Mouse (Mus musculus) R1 (cell line): ENCODE data around the gene Larp1.

Source experiments
- DNase-seq: peaks from one replicate; pipeline ENCODE4 v3.0.0-alpha.2; 2018; ENCODE audit warnings: low read depth, low spot score

Gene Larp1

DNA sequence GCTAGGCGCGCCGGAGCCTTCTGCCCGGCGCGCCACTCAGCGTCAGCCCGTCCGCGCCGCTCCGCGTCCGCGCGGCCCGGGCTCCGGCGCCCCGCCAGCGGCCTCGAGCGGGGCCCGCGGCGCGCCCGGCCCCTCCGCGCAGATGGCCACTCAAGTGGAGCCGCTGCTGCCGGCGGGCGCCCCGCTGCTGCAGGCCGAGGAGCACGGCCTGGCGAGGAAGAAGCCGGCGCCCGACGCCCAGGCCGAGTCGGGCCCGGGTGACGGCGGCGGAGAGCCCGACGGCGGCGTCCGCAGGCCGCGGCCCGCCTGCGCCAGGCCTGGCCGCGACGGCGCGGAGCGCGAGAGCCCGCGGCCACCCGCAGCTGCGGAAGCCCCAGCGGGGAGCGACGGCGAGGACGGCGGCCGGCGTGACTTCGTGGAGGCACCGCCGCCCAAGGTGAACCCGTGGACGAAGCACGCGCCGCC is at the start of gene Larp1:
Gene Larp1, plus strand, starts transcription at position 14 of the 465 bp plus-strand sequence.
- DNase-seq = no peak

DNA sequence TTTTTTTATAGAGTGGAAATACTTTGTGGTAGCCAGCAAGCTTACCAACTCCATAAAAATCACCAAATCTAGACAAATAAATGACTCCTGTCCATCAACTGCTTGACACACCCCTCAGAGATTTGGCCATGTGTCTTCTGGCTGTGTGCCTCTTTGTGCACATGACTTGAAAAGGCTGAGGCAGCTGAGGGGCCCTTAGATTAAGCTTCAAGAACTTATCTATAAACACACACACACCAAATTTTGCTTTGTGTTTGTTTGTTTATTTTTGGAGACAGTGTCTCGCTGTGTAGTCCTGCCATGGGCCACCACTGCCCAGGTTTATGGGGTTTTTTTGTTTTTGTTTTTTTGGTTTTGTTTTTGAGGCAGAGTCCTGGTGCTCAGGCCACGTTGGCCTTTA is 48.9 kb upstream of the Larp1 start:
- DNase-seq = no peak

DNA sequence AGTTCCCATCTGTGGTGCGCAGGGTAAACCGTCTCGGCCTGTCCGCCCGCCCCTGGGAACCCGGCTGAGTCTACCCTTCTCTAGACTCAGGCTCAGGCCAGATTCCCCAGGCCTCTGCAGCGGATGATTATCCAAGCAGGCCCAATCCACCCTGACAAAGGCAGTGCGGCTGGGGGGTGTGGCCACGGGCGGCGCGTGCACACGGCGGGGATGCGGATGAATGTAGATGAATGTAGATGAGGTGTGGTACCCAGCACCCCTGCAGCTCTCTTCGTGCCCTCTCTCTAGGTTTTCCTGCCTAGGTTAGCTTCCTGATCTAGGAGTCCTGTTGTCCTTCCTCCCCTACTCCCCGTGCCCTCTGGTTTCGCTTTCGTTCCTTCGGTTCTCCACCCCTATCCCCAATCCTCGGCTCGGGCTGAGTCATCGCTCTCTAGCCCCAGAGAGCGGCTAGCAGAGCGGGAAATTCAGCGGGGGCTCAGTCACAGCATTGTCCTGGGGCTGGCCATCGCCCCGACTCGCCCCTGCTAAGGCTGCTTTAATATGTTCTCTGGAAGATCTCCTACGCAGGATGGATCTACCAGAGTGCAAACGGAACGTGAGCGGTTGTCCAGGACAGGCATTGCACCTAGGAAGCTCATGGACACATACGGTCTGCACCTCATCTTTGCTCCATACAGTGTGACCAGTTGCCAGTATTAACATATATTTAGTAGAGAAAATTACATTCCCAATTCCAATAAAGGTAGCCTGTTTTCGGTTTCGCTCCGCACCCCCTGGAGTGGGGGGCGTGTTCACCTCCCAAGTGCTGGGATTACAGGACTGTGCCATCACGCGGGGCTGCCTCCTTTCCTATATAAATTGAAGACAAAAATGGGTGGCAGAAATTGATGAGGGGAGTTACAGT is 46.2 kb upstream of the Larp1 start:
- DNase-seq = peak; percentile 93

DNA sequence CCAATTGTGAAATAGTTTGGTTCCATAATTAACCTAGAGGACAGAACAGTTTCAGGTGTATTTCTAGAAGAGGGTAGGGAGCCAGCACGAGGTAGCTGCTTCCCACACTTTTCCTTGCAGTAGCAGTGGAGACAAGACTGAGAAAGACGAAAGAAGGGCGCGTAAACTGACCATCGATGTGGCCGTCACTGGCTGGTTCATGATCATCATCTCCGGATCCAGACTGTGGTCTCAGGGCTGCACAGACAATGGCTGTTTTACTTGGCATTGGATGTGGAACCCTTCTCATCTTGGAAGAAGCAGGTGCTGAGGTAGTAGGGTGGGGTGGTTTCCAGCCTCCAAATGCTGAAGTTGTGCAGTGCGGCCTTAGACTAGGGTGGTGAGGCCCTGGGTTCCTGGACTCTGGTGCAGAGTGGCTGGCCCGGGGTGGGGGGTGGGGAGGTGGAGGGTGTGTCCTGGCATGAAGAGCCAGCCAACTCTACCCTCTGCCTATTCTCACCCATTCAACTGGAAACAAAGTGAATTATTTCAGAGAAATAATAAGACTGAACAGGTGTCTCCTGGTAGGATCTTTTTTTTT is 45.5 kb upstream of the Larp1 start:
- no peak for DNase-seq

DNA sequence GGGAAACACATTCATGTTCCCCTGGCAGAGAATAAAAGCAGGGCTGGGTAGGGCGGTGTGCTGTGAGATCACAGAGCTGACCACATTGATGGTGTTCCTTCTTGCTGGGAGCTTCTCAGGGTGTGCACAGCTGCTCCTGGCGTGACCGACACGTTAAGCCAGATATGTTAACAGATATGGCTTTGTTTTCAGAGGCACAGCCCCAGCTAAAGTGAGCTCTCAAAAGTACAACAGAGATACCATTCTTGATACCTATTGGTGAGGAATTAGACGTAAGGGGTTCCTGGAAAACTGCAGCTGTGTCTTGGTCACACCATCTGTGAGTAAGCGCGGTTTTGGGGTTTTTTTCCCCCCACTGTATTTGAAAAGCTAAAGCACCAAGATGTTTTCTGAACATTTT is 42.2 kb upstream of the Larp1 start:
- no peak for DNase-seq

DNA sequence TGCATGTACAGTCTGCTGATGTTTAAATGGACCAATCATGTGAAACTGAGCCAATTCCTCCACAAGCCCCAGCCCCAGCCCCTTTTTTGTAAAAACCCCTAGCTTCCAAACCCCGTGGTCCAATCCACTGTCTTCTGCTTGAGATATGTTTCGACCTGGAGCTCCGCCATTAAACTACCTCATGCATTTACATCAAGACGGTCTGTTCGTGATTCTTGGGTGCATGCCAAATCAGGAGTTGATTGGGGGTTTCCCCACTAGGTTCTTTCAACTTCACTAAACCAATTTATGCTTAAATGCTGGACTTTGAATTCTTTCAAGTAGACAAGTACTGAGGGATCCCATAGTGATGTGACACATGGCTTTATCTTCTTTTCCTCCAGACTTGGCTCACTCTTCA is 40.6 kb upstream of the Larp1 start:
- DNase-seq = no peak

DNA sequence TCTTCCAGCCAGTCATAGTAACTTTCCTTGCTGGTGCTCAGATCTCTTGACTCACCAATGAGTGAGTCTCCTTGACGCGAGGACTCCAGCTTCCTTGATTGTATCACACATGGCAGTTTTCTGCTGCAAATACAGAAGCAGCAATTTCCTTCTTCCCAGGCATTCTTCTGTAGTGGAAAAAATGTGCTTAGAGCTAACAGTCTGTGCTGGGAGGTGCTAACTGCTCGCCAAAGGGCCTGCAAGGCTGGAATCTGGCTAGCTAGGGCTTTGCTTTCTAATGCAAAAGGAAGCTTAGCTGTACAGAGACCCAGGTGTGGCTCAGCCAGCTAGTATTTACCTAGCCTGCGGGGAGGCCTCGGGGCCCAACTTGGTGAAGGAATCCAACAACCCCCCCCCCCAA is 38.3 kb upstream of the Larp1 start:
- peak; percentile 99 for DNase-seq

DNA sequence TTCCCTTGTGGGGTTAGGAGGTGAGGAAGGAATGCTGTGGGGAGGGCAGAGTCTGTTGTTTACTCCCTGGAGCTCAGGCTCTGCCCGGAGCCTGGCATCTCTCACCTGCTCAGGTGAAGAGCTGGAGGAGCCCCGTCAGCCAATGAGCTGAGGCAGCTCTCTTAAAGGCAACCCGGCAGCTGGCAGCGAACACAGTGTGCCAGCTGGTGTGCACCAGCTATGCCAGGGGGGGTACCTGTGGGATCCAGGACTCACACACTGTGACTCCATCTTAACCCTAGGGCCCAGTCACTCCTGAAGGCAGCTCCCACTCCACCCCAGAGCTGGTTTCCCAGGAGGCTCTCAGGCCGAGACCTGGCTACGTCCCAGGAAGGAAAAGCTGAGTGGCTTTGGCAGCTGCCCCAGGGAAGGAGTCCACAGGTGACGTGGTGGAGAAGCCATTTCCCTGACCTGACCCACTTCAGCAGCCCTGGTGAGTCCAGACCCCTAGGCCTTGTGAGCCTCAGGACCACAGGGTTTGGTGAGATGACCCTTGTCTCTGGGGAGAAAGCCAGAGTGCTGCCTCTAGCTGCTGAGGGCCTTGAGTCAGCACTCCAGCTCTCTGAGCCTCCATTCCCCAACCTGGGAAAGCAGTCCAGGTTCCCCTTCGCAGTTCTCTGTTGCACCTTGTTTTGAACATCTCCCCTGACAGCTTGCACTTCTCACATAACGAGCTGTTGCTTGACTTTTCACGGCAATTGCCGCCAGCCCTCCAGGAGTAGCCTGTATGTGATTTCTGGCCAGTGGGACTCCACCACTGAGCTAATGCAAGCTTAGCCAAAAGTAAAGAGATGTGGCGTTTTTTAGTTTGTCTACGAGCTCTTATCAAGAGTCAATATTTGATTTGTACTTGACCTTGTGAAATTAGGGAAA is 35.6 kb upstream of the Larp1 start:
- no peak for DNase-seq

DNA sequence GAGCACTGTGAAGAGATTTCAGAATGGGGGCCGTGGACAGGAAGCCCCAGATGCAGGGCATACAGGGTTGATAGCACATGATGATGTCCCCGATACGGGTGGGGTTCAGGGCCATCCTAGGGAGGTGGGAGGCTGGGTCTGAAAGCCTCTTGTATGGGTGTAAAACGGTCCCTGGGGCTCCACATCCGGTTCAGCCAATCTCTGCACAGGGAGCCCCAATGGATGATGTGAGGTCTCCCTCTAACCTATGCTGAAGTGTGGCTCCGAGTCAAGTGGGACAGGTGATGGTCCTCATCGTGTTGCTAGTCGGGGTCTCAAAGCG is 35.0 kb upstream of the Larp1 start:
- no peak for DNase-seq

DNA sequence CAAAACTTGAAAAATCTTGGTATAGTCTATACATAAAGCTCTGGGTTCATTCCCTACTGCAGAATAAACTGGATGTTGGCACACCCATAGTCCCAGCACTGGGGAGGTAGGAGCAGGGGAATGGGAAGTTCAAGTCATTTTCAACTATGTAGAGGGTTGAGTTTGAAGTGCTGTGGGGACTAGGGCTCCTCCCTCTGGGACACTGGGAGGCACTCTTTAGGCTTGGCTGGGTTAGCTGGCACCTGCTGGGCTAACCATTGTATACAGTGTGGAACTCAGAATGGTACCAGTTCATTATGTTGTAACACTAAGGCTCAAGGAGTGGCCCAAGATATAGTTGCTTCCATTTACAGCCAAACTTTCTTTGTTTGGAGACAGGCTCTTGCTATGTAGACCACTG is 33.0 kb upstream of the Larp1 start:
- no peak for DNase-seq

DNA sequence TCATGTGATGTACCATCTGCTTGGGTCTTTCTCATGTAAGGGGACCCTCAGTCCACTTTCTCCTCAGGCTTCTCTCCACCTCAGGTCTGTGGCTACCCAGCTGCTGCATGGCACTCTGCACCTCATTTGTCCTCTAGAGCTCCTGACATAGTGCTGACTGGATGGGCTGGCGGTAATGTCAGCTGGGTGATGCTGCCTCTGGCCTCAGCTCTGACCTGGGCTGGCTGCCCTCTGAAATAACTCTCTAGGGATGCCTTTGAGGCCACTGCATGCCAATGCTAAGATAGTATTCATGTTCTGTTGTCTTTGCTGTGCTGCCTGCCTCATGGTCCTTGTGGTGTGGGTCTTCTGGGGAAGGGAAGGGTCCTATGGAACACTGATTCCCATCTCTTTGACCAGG is 31.2 kb upstream of the Larp1 start:
- DNase-seq = no peak

DNA sequence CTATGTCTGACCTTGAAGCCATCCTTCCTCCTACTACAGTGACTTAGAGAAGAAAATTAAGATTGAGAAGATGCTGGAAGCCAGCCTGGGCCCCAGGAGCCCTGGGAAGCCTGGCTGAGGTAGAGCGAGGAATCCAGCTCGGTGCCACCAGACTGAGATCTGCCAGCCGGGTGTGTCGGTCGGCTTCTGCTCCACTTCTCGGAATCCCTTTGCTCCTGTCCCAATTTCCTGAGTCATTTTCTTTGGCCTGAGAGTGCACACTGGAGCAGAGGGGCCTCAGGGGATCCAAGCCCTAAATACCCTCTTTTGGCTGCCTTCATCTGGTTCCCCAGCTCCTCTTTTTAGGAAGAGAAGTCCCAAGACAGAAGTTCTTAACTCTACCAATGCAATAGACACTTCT is 29.2 kb upstream of the Larp1 start:
- DNase-seq = no peak

DNA sequence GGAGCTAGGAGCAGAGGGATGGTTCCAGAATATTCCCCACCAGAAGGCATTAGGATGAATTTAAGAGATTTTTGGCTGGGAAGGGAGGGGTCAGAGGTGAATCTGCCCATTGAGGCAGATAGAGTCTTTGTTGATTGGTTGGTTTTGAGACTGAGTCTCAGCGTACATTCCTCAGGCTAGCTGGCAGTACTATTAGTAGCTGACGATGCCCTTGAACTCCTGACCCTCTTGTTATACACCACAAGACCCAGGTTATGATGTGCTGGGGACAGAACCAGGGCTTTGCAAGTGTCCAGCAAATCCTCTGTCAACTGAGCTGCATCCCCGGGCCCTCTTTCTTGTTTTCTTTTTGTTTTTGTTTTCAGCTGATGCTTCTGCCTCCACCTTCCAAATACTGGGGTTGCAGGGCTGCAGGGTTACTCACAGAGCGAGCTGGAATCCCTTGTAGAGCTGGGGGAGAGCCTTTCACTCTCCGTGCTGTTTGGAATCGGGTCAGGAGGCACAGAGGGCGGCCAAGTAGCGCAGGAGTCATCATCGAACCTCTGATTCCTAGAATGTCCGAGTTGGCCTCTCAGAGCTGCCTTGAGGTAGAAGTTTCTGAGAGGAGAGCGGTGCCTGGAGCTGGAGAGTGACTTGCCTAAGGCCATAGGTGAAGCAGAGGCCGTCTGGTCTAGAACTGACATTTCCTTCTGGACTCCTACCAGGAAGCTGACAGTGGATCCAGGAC is 27.6 kb upstream of the Larp1 start:
- peak; percentile 64 for DNase-seq

DNA sequence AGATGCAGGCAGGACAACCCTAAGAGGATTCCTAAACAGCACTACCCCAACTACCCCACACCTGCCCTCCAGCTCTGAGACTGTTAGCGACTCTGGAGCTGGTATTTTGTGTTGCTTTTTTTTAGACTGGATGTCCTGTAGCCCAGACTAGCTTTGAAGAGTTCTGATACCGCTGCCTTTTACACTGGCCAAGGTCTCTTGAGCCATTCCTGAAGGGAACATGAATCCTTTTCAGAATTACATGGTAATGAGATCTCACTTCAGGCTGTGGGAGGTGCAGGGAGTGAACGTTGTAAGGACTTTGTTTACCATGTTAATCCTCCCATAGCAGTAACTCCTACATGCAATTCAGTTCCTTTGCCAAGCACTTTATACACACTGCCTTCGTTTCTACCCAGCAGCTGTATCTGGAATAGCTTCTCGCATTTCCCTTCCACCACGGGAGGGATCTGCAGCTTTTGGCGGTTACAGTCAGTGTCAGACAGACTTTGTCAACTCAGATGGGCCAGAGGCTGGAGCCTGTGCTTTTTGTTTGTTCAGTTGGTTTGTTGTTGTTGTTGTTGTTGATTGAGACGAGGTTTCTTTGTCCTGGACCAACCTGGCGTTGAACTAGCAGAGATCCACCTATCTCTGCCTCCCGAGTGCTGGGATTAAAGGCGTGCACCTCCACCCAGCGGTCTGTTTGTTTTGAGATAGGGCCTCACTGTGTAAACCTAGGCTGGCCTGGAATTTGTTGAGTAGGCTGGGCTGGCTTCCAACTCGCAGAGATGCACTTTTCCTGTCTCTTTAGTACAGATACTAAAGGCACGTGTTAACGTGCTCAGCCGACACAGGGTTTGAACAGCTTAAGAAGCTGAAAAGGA is 25.2 kb upstream of the Larp1 start:
- no peak for DNase-seq

DNA sequence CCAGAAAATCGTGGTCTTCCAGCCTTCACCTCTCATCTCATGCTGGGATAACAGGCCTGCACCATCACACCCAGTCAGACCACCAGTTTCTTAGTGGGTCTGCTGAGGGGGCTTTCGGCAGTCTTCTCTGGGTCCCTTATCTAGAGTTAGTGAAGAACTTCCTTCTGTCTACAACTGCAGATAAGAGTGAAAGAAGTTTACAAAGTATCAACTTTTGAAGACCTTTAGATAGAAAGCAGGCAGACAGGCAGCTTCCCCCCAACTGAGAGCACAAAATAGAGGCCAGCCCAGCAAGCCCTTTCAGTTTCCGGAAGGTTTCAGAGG is 24.6 kb upstream of the Larp1 start:
- DNase-seq = no peak

DNA sequence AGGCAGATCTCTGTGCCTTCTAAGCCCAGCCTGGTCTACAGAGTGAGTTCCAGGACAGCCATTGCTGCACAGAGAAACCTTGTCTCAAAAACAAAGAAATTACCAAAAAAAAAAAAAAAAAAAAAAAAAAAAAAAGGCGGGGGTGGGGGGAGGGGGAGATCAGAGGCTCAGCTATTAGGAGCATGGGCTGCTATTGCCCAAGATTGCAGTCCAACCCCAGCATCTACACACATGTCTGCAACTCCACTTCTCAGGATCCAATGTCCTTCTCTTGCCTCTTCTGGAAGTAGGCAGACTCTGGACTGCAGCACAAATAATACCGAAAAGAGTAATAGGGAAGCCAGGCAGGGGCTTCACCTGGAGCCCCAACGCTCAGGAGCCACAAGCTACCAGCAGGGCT is 23.4 kb upstream of the Larp1 start:
- no peak for DNase-seq

DNA sequence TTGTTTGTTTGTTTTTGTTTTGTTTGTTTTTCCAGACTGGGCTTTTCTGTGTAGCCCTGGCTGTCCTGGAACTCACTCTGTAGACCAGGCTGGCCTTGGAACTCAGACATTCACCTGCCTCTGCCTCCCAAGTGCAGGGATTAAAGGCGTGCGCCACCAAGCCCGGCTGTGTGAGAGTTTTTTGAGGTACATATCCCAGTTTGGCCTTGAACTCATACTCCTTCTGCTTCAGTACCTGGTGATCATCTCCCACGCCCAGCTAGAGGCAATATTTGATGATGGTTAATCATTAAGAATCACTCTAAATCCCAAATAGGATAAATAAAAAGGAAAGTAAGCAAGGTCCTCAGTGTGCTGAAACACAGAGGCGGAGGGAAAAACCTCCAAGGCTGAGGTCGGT is 22.8 kb upstream of the Larp1 start:
- DNase-seq = no peak

DNA sequence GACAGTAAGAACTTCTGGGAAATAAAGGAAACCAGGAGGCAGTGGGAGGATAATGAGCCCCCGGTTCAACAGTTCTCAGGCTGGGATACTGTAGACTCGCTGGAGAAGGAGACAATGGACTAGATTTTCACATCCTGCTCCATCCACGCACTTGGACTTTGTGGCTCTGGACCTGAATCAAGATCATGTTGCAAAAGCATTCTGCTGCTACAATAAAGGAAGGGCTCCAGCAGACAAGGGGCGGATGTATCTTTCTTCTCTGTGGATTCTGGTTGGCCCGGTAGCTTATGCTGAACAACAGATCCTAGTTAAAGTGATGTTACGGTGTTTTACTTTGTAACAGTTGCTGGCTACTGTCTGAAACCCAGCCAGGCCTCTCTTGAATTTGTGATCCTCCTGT is 22.4 kb upstream of the Larp1 start:
- DNase-seq = no peak

DNA sequence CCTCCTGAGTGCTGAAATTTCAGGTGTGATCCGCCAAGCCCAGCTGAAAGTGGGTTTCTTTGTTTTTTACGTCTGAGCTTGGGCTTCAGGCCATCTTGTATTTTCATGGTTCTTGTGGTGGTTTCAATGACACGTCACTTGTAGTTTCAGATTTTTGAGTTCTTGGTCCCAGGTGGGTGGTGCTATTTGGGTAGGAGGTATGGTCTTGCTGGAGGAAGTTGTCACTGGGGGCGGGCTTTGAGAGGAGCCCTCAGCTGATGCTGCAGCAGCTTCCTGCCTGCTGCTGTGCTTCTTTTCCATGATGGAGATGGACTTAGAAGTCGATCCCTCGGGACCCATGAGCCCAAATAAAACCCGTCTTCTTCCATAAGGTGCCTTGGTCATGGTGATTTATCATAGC is 22.0 kb upstream of the Larp1 start:
- DNase-seq = peak; percentile 87

DNA sequence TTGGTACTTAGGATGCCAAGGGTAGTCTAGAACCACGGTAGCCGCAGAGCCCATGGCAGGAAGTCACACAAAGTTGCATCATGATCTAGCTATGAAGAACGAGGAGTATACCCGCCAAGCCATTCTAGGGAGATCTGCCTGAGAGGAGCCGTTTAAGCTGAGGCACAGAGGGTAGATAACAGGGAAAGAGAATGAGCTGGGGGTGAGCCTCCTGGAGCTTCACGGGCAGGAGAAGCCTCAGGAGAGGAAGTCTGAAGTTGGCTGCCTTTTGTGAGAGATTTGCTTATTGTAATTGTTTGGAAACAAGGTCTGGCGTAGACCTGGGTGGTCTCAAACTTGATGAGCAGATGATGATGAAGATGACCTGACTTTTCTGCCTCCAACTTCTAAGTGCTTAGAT is 10.7 kb upstream of the Larp1 start:
- no peak for DNase-seq

DNA sequence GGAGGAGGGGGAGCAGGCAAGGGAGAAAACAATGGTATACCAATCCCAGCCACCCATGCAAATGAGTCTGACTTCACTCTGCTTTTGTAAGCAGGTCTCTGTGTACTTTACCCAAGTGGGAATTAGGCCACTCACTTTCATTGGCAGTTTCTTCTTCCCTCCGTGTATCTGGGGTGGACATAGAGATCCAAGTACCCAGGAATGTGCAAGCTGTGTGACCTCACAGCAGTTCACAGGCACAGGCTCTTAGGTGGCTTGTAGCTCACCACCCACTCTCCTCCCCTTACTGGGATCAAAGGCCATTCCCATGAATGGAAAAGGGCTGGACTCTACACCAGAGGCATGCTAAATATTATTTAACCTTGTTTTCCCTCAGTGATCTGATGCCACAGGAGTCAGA is 10.0 kb upstream of the Larp1 start:
- DNase-seq = peak; percentile 60
